Mouse (Mus musculus) E14TG2a.4 (cell line): ENCODE measurements around the gene Taf5.

Source experiments
- CTCF ChIP-seq: conservative IDR thresholded peaks from 2 replicates; pipeline ENCODE4 v1.5.1; 2014; ENCODE audit warnings: low read length
- NANOG ChIP-seq: IDR thresholded peaks from 2 replicates; pipeline ENCODE4 v1.6.1; 2014; ENCODE audit warnings: borderline replicate concordance, low read length, mixed read lengths
- POU5F1 ChIP-seq: IDR thresholded peaks from 2 replicates; pipeline ENCODE4 v1.6.1; 2014; ENCODE audit warnings: low read length, borderline replicate concordance

GRCm38 (mm10) chr19:47067924-47068611 is 522 bp downstream of the Taf5 start:
- TF ChIP-seq CTCF (no peak), NANOG (no peak), POU5F1 (no peak)
